ENCODE assay signal across 32 mouse cellular contexts in the genomic region with DNA sequence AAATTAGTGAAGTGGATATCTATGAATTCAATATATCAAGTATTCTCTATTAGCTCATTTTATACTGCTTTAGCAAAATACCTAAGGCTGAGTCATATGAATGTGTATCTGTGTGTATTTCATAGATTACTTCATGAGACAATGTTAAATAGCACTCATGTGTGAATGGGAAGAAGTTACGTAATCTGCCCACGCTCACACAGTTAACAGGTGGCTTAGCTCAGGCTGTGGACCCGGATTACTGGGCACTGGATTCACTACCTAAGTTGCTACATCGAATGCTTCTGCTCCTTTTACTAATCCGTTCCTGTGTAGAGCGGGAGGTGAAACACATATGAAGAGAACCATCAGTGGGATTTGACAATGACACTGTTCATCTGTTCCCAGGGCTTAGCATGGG. TPM values are rescaled to one million over a fixed set of nuclear protein-coding genes. Genes with fewer than 3 reads are reported as not detected.
DNase-seq lines count a peak whose midpoint lies in the region; ATAC-seq and TF ChIP-seq lines count a peak whose summit lies in the region.
"Had no signal": no experiment of that assay in that cellular context is flagged by ENCODE, and none has a peak within 500 bp of the region (broad histone marks: within the 10 kb centered on the region; RNA-seq: fewer than 3 reads in every experiment).

No protein-coding gene starts in this region.

- no peak overlapping the region for H3K27ac ChIP-seq in heart, embryonic 12.5 days (ENCODE audit: poor library complexity, severe bottlenecking)
- no peak overlapping the region for H3K27ac ChIP-seq in lung, postnatal 0 days (ENCODE audit: low read length)
- no peak overlapping the region for H3K27ac ChIP-seq in forebrain, embryonic 13.5 days
- H3K27ac ChIP-seq: embryonic facial prominence, embryonic 10.5 days; embryonic facial prominence, embryonic 13.5 days; forebrain, embryonic 10.5 days; heart, embryonic 13.5 days; hindbrain, embryonic 14.5 days; hindbrain, postnatal 0 days had no signal

- no peaks in the 10 kb centered on the region for H3K27me3 ChIP-seq in heart, embryonic 12.5 days (replicated peaks)
- no peaks in the 10 kb centered on the region for H3K27me3 ChIP-seq in lung, postnatal 0 days (replicated peaks; ENCODE audit: insufficient read depth, low read length)
- no peaks in the 10 kb centered on the region for H3K27me3 ChIP-seq in forebrain, embryonic 13.5 days
- H3K27me3 ChIP-seq: embryonic facial prominence, embryonic 13.5 days; heart, embryonic 13.5 days had no signal

- TF ChIP-seq CTCF in lung, postnatal 0 days (IDR thresholded peaks at IDR 0.05) = no peak

- TF ChIP-seq EP300 in lung, postnatal 0 days (IDR thresholded peaks at IDR 0.05) = no peak

- H3K36me3 ChIP-seq in heart, embryonic 12.5 days = no peaks in the 10 kb centered on the region
- H3K36me3 ChIP-seq in lung, postnatal 0 days (ENCODE audit: insufficient read depth, low read length) = no peaks in the 10 kb centered on the region
- H3K36me3 ChIP-seq in forebrain, embryonic 13.5 days (ENCODE audit: poor library complexity, severe bottlenecking) = no peaks in the 10 kb centered on the region
- H3K36me3 ChIP-seq: embryonic facial prominence, embryonic 10.5 days; embryonic facial prominence, embryonic 13.5 days; forebrain, embryonic 10.5 days; heart, embryonic 13.5 days had no signal

- WGBS in heart, embryonic 12.5 days = 85% methylated on average over 6 of the region's 6 CpGs
- WGBS in lung, postnatal 0 days = 68% methylated on average over 6 of the region's 6 CpGs
- 94% methylated on average over 6 of the region's 6 CpGs for WGBS in forebrain, embryonic 13.5 days

- H3K9ac ChIP-seq in heart, embryonic 12.5 days = no peak overlapping the region
- H3K9ac ChIP-seq in lung, postnatal 0 days (replicated peaks; ENCODE audit: low read depth) = no peak overlapping the region
- H3K9ac ChIP-seq in forebrain, embryonic 13.5 days = no peak overlapping the region
- H3K9ac ChIP-seq: embryonic facial prominence, embryonic 13.5 days; forebrain, postnatal 0 days; heart, embryonic 13.5 days; hindbrain, embryonic 14.5 days had no signal

- no peak overlapping the region for H3K4me2 ChIP-seq in heart, embryonic 12.5 days
- no peak overlapping the region for H3K4me2 ChIP-seq in lung, postnatal 0 days (replicated peaks; ENCODE audit: low read depth, low read length)
- no peak overlapping the region for H3K4me2 ChIP-seq in forebrain, embryonic 13.5 days
- H3K4me2 ChIP-seq: embryonic facial prominence, embryonic 13.5 days; heart, embryonic 13.5 days; hindbrain, embryonic 14.5 days had no signal

- H3K4me1 ChIP-seq in heart, embryonic 12.5 days (replicated peaks) = peaks cover 14% of the 10 kb centered on the region
- 0 out of 2 replicates have a peak, but pooled peaks cover 6% of the 10 kb centered on the region for H3K4me1 ChIP-seq in lung, postnatal 0 days (ENCODE audit: insufficient read depth, low read depth, low read length)
- no peaks in the 10 kb centered on the region for H3K4me1 ChIP-seq in forebrain, embryonic 13.5 days
- H3K4me1 ChIP-seq: embryonic facial prominence, embryonic 10.5 days; embryonic facial prominence, embryonic 13.5 days; forebrain, embryonic 10.5 days had no signal

- no peaks in the 10 kb centered on the region for H3K9me3 ChIP-seq in heart, embryonic 12.5 days (replicated peaks)
- H3K9me3 ChIP-seq in lung, postnatal 0 days (ENCODE audit: low read length) = no peaks in the 10 kb centered on the region
- no peaks in the 10 kb centered on the region for H3K9me3 ChIP-seq in forebrain, embryonic 13.5 days (replicated peaks)
- H3K9me3 ChIP-seq: embryonic facial prominence, embryonic 10.5 days; embryonic facial prominence, embryonic 13.5 days; forebrain, embryonic 10.5 days; heart, embryonic 13.5 days had no signal

- H3K4me3 ChIP-seq in heart, embryonic 12.5 days = no peak overlapping the region
- H3K4me3 ChIP-seq in lung, postnatal 0 days (ENCODE audit: low read depth, low read length) = no peak overlapping the region
- H3K4me3 ChIP-seq in forebrain, embryonic 13.5 days = no peak overlapping the region
- H3K4me3 ChIP-seq: embryonic facial prominence, embryonic 10.5 days; embryonic facial prominence, embryonic 13.5 days; erythroblast, embryonic 14.5 days; forebrain, embryonic 10.5 days; heart, embryonic 13.5 days had no signal

- peak; percentile 55 for DNase-seq in heart, adult 11 months
- peak; percentile 59 for DNase-seq in lung, postnatal 0 days (ENCODE audit: low spot score)
- DNase-seq in lung, postnatal 4 days = no peak
- DNase-seq in NIH3T3 (ENCODE audit: low read depth) = peak; percentile 46
- no peak for DNase-seq in layer of hippocampus, adult 9-10 months (ENCODE audit: low spot score)
- DNase-seq: adrenal gland, adult 8-10 months; adrenal gland, postnatal 25 days; B cell, adult 2 months; cerebellum, adult 11-12 months; cerebellum, adult 8-10 months; cerebellum, postnatal 10 days; cerebellum, postnatal 36 days; embryo, embryonic 11 days; forebrain, postnatal 0 days; gastrocnemius, postnatal 25 days; heart, adult 18-20 months; heart, postnatal 14 days; heart, postnatal 4 days had no signal

- ATAC-seq in heart, embryonic 12.5 days (ENCODE audit: insufficient number of reproducible peaks, low FRiP score) = no peak
- ATAC-seq in lung, postnatal 0 days = no peak; the same call in 1 of the 2 replicates
- ATAC-seq in granulocyte monocyte progenitor cell, adult 5-6 weeks (replicated peaks; ENCODE audit: poor library complexity, severe bottlenecking) = peak; percentile 40; the same call in 1 of the 2 replicates
- no peak for ATAC-seq in forebrain, embryonic 13.5 days
- ATAC-seq: activated CD4-positive, CD25-positive, alpha-beta regulatory T cell, adult 4 months; CD4-positive, CD25-positive, alpha-beta regulatory T cell, adult 4 months; forebrain, embryonic 14.5 days; forebrain, postnatal 0 days; hindbrain, postnatal 0 days; inflammation-experienced regulatory T-cells, adult 6 months had no signal

RNA-seq across cellular contexts. Expression of a gene that starts 15.3 kb away (rescaled TPM):
- 81.7 and 82.9 TPM in 2 replicates for polyA plus RNA-seq in heart, embryonic 12.5 days (2016; fragmentation: Nextera tagmentation; extraction: Ambion mirVana)
- polyA plus RNA-seq in lung, postnatal 0 days (2015; fragmentation: Nextera tagmentation; extraction: Ambion mirVana) = 56.8 and 67.2 TPM in 2 replicates
- total RNA-seq in granulocyte monocyte progenitor cell, adult 5-6 weeks (2014; fragmentation: Nextera tagmentation) = 0.13 TPM in 1 of 2 replicates, not detected in the other
- total RNA-seq in granulocyte monocyte progenitor cell, adult 5-6 weeks (2017) = 0.52 and 2.9 TPM in 2 replicates
- 9.6 and 11.5 TPM in 2 replicates for polyA plus RNA-seq in forebrain, embryonic 13.5 days (2015; fragmentation: Nextera tagmentation; extraction: Ambion mirVana)
- polyA plus RNA-seq: erythroblast, embryonic 14.5 days had no signal

Comparison
In these comparisons a context has a peak if more than half of its experiments do, and no peak if none do; other contexts are left out.
1. DNase-seq: peak in heart, adult 11 months (single experiment), lung, postnatal 0 days (single experiment) and NIH3T3 (single experiment); none in lung, postnatal 4 days (0 of 2) and layer of hippocampus, adult 9-10 months (single experiment).